Mouse (Mus musculus) thymus, adult 18-20 months (tissue): ENCODE results near the gene Mtus2.

ENCODE experiments used
- DNase-seq, 2 experiments: peaks; one replicate each; pipeline ENCODE4 v3.0.0; 2022; ENCODE audit warnings: mixed read lengths in 2 of 2

The Mtus2 gene

DNA sequence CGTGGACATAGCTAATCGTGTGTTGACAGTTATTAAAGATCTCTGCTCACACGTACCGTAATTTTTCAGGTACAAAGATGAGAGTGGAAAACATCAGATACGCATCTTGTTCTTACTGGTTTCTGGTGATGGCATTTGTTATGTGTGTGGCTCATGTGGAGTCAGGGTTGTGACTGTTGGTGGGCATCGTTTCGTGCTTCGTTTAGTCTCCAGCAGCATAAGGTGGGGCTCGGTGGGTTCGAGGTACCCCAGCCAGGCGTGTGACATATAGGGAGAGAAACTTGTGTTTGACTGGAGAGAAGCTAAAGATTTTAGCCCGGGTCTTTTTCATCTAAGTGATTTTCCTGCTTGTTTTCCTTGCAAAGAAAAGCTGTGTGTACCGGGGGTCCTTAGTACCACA is 1.4 kb downstream of the Mtus2 start:
- no peak for DNase-seq

DNA sequence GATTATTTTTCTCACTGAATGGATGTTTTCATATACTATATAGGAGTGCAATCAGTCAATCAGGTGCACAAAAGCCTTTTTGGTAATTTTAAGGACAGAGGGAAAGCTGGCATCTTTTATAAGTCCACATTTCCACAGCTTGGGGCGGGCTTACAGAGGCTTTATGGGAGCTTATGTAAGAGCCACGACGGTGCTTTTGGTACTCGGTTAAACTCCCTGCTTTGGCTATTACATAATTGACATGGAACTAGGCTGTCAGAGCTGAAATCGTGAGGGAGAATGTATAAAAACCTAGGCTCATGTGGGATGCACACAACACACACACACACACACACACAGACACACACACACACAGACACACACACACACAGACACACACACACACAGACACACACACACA is 2.0 kb downstream of the Mtus2 start:
- DNase-seq = no peak

DNA sequence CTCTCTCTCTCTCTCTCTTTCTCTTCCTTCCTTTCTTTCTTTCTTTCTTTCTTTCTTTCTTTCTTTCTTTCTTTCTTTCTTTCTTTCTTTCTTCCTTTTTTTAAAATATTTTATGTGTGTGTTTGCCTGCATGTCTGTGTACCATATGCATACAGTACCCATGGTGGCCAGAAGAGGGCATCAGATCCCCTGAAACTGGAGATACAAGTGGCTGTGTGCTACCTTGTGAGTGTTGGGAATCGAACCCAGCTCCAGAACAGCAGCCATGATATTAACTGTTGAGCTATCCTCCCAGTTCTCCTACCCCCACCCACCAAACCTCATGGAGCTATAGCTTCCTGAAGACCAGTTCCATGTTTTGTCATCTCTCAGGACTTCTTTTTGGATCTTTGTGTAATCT is 3.7 kb downstream of the Mtus2 start:
- DNase-seq = no peak

DNA sequence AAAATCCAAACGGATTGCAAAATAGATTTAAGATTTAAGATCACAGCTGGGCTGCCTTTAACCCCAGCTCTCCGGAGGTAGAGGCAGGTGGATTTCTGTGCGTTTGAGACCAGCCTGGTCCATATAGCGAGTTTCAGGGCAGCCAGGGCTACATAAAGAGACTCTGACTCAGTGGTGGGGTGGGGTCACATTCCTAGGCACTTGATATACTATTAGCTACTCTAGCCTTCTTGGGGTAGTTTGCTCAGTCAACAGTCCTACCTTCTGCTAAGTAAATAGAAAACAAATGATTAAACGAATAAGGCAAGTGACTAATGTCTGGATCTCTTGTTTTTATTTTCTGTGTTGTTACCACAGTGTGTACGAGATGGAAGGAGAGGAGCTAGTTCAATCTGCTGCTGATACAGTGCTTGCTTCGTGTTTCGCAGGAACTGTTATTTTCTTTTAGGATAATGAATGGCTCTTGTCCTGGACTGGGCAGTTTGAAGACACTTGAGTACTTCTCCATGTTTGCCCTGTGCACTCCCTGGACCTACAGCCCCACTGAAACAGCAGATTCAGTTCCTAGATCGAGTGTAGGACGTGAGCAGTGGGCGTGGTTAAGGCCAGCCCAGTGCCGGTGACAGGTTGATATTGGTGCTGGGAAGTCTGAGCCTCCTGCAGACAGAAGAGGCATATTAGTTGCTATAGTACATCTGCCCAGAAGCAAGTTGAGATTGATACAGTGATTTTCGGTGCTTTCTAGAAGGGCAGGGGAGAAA is 6.9 kb downstream of the Mtus2 start:
- DNase-seq = no peak

DNA sequence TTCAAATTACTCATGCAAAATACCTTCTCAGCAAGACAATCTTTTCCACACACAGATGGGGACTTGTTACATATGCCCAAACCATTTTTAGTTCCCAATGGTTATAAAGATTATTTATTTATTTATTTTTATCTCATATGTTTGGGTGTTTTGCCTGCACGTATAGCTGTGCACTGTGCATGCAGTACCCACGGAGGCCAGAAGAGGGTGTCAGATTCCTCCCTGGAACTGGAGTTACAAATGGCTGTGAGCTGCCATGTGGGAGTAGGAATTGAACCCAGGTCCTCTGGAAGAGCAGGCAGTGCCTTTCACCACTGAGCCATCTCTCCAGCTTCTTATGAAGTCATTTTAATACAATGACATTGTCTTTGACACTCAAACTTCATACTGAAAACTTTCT is 7.7 kb downstream of the Mtus2 start:
- DNase-seq = no peak

DNA sequence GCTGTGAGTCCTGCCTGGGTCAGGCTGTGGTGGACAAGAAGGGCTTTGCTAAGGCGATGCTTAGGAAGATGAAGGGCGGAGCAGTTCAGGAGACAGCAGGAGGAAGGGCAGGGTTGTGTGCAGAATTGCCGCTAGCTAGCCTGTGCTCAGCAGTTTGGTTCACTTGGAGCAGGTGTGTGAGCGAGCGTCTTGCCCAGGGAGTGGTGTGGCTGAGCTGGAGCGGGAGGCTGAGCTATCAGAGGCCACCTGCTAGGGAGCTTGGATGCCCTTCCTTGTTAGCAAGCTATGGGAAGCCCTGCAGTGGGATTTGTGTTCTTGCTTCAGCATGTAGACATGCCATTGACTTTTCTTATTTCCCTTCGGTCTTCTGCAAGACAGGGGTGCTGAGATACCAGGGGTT is 9.5 kb downstream of the Mtus2 start:
- no peak for DNase-seq

DNA sequence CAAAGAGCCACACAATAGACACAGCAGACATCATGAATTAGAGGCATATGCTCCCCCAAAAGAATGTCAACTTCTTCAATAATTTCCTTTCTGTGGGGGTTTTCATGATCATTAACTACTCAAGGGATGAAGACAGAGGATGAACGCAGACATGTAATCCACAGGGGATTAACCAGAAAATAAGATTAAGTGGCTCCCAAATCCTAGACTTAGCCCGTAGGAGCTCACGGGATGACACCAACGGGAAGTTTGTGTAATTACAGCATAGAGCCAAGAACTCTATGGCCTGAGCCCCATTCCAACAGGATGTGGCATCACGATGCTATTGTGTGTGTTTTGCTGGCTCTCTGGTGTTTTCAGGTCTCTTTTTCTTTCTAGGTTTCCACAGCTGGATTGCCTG is 12.4 kb downstream of the Mtus2 start:
- DNase-seq = no peak

DNA sequence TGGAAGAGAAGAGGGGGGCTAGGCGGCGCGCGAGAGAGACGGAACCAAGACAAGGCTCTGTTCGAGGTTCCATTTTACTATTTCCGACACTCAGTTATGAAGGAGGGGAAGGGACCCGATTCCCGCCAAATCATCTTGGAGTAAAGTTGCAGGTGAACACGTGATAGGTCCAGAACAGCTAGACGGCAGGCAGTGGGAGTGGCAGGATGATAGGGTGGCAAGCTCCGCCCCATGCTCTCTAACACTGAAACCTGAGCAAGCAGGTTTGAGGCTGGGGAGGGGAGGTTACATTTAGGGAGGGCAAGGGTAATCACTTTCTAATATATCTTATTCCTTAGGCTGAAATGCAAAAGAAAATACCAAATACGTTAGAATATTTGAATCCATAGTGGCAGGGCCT is 18.9 kb downstream of the Mtus2 start:
- no peak for DNase-seq

DNA sequence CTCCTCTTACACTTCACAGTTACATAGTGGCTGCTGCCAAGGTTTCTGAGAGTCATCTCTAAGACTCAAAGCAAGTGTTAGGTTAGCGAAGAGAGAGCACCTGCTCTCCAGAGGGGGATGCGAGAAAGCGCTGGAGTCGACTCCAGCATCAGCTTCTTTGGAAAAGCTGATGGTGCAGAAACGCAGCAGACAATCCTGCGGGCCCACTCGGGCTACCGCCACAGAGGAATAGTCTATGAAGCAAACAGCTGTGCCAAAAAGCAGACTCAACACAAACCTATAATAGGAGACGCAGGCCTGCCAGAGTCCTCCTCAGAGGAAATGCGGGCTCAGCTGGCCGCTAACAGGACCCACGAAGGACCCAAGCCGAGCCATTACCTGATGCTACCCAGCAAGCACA is 23.5 kb downstream of the Mtus2 start:
- DNase-seq = no peak

DNA sequence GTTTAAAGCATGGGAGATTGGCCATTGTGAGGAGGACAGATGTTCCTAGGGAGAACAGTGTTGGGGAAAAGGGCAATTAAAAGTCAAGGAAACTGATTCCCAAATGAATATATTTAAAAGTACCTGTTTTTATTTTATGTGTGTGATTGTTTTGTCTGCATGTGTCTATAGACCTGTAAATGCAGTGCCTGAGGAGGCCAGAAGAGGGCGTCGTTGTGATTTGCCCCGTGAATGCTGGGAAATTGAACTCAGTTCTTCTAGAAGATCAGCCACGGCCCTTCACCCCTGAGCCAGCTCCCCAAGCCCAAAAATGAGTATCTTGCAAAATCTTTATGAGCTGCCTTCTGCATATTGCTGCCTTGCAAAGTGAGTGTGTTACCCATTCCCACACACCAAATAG is 33.2 kb downstream of the Mtus2 start:
- no peak for DNase-seq

DNA sequence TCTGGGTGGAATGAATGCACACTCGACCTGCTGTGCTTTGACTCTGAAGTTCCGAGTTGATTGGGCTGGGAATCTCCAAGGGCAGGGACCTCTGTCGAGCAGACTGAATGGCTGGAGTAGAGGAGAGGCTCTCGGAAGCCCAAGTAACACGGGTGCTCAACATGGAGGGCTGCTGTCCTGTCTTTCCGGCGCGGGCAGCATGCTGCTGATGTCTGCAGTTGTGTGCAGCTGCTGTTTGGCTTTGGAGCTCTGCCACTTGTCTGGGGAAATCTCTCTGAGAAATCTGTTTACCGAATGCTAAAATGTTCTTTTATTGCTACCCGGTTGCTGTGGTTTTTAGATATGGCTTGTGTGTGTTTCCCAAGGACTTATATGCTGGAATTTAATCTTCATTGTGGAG is 33.7 kb downstream of the Mtus2 start:
- no peak for DNase-seq

DNA sequence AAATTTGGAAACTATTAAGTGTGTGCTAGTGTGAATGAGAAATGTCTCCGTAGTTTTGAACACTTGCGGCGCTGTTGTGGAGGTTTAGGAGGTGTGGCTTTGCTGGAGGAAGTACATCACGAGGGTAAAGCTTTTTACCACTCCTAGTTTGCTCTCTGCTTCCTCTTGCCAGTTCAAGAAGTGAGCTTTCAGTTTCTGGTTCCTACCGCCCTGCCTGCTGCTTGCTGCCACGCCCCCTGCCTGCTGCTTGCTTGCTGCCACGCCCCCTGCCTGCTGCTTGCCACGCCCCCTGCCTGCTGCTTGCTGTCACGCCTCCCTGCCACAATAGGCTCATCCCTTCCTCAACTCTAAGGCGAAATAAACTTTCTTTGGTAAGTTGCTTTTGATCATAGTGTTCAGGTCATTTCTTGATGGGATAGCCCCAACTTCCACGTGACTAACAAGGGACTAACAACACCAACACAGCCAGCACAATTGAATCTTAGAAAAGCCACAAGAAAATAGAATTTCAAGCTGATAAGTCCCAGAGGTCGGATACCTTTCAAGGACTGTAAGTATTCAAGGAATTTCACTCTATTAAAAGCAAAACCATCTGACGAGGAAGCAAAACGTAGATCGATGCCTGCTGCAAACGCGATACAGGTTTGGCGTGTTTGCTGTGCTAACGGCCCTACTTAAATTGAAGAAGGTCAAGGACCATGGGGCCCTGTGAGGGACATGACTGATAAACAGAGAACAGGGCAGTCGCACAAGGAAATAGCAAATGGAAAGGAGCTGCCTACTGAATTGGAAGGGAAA is 35.7 kb downstream of the Mtus2 start:
- peak in 1 of 2 experiments; percentile 4 for DNase-seq

DNA sequence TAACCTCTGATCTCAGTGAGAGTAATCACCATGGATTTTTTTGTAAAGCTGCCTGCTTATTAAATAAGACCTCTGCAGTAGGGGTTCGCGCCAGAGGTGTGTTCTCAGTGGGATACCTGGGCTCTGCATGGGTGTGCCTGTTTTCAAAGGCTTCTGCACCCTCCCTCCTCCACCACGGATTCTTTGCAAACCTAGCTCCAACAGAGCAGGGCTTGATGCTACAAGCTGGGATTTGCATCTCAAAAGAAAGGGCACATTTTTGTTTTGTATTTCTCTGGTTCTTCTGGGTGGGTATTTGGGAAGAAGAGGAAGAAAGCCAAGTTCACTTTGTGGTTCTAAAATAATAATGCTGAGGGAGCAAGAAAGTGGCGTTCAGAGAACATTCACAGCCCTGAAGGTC is 48.1 kb downstream of the Mtus2 start:
- DNase-seq = no peak

DNA sequence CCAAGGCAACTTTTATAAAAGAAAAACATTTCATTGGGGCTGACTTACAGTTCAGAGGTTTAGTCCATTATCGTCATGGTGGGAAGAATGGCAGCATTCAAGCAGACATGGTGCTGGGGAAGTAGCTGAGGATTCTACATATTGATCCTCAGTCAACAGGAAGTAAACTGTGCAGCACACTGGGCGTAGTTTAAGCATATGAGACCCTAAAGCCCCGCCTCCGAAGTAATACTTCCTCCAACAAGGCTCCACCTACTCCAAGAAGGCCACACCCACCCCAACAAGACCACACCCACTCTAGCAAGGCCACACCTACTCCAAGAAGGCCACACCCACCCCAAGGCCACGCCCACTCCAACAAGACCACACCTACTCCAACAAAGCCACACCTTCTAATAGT is 55.0 kb downstream of the Mtus2 start:
- DNase-seq = no peak

DNA sequence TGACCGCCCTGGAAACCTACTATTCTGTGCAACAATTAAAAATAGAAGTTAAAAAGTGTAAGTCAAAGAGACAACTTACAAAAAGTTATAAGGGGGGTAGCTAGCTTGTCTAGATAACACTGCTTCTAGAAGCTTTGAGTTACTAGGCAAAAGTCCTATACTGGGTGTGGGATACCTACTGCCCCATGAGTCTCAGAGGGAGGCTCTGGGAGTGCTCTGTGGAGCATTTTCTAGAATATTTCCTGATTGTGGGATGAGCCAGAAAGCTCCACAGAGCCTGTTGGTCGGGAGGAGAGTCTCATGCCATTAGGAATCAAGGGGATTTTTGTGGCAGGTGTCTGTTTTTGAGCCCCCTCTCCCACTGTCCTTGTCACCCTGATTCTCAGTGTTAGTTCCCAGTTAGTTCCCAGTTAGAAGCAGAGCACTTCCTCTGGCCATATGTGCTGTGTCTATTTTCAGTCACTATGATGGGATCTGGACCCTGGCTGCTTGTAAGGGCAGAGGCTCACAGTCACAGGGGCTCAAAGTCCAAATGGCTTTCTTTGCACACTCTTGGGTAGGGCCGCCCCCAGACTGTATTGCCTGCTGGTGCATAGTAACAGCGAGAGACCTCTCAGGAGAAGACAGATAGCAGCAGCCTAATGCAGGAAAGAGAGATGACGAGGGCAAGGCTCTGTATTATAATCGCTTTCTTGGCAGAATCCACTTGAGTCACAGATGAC is 57.2 kb downstream of the Mtus2 start:
- DNase-seq = no peak

DNA sequence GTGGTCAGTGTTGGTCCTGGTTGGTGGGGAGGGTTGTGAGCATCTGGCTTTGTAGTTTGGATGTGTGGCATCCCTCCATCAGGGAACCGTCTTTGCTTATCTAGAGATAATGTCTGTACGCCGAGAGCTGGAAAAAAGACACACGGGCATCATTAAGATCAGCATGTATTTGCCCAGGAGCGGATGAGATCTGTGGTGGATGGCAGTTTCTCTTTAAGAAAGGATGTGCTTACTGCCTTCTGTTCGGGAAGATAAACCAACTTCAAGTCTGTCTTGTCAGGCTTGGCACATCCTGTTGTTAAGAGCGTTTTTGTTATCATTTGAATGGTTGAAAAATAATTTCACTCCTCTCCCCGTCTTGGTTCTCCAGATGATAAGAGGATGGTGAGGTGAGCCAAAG is 58.3 kb downstream of the Mtus2 start:
- DNase-seq = no peak

DNA sequence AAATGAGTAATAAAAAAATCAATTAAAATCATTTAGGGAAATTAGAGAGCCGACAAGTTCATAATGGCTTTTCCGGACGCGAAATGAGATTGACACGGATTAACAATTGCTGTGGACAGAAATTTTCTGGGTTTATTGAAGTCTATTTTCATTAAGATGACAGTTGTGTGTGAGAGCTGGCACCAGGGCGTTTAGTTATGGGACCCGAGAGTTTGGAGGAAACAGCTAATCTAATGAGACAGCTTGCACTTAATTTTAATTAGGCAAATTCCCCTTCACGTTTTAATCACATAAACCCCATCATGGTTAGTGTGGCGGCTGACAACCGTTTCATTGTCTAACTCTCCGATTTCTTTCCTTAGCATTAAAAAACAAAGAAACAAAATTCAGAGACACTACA is 60.3 kb downstream of the Mtus2 start:
- DNase-seq = no peak

DNA sequence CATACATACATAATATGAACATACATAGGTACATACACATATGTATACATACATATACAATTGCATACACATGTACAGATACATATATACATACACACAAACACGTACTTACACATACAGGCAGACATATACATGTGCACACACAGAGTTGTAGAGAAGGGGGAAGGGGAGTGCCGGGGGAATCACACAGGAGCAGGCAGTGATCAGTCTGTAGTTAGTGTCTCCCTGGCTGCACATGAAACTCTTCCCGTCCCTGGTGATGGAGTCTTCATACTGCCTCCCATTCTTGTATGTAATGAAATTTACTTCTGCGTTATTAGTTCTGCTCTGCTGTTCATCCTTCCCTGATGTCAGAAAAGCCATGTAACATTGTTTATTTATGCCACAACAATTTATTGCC is 65.7 kb downstream of the Mtus2 start:
- DNase-seq = no peak

DNA sequence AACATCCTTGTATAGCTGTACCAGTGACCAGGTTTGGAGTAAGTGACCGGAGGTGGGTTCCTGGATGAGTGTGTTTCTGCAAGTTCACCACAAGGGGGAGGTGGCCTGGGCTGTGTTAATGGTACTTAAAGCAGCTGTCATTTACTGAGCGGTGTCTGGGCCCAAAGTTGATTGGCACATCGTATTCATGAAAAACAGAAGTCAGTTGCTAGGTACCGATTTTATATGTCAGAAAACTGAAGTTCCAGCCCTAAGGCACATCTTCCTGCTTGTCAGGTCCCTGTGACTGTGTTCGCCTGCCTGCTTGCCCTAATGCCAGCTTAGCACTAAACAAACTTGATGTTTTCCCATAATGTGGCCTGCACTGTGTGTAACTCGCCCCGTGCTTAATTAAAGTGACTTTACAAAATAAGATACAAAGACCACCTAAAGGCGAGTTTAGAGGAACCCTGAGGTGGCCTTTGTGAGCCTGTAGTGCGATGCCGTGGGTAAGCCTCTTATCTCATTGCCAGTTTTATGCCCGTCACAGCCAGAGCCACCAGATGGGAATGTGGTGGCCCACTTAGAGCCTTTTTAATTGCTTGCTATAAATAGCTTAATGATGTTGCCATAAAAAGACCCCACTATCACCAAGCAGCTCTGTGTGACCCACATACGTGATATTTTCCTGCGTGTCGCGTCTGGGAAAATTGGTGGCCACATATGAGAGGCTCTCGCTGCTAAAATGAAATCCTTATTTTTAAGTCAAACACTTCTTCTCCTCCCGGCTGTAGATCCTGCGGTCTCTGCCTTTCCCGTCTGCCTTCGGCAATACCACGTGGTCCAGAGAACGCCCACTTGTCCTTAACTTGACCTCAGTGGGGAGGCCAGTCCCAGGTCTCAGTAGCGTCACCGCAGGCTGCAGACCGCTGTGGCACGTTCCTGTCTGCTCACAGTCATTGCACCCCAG is 69.6 kb downstream of the Mtus2 start:
- DNase-seq = no peak

DNA sequence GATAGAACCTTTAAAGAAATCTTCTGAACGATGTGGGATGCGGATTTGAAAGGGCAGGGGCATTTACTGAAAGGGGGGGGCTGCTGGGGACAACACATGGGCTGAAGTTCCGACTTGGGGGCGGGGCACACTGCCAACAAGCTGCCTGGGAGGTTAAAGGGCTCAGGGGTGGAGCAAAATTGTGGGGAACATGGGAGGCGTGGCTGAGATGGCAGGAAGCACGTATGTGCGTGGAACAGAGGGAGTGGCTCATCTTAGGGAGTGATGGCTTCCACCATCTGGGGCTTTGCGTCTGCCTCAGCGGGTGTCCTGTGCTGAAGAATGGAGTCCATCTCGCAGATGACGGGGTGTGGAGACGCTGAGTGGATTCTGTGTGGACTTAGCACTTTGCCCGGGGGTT is 70.9 kb downstream of the Mtus2 start:
- DNase-seq = no peak

DNA sequence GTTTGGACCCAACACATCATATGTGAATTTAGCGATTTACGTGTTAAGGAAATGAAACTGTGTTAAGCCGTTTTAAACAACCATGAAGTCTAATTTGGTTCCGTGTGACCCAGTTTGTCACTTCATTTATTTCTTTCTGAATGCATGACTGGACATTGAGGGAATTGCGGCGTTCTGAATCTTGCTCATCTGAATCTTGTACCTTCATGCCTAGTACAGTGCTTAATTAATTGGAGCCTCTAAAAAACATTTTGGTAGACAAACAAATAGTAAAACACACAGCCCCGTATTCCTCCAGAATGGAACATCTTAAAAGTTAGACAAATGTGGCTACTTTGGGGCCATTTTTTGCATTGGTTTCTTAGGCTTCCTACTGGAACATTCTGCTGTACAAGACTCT is 84.5 kb downstream of the Mtus2 start:
- no peak for DNase-seq

DNA sequence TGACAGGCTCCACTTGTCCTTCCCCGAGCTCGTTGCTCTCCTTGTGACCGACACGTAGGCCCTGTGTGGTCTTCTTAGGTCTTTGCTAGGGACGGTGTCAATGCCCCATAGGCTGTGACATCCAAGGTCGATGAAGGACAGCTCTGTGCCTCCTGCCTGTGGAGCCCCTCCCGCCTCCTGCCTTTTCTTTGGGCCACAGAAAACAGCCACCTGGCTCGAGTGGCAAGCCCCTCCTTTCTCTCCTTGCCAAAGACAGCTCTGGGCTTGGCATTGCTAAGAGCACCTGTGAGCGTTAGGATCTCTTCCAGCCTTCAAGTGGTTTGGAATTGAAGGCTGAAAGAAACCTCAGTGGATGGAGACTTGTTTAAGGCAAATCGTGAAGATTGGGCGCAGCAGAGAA is 91.1 kb downstream of the Mtus2 start:
- no peak for DNase-seq

DNA sequence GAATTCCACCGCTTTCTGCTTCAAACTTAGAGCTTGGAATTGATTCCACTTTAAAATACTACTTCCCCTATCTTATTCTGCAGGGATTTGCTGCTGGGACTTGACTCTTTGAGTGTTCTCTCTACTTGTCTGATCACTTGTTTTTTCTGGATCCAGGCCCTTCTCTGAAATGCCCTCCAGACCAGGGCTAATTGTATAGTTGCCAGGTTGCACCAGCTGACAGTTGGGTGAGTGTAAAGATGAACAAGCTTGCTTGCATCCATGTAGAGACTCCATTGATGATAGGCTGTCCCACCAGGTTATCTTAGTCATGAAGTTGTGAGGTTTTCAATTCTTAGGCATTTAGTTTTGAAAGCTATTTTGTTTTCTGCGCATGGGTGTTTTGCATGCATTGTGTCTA is 92.2 kb downstream of the Mtus2 start:
- DNase-seq = no peak
